8 mouse cellular contexts compared by ENCODE assay signal in genomic region chr3:154819684-154820083, GRCm38 (mm10).
A peak's percentile ranks its signal among the peaks of the same experiment; 100 is the strongest.
DNase-seq lines count a peak whose midpoint lies in the region; ATAC-seq and TF ChIP-seq lines count a peak whose summit lies in the region.
"Not testable (repeated sequence)": the region's sequence is repeated elsewhere in the genome, so short reads cannot be mapped to it uniquely, and the experiment has no call there.

No protein-coding gene starts in this region.

- peak; percentile 75; the same call in 1 of the 2 replicates for ATAC-seq in kidney, embryonic 16.5 days (ENCODE audit: low FRiP score, low TSS enrichment)
- 0 out of 2 replicates have a peak, but pooled peaks have one; percentile 36 for ATAC-seq in liver, embryonic 11.5 days (replicated peaks; ENCODE audit: low FRiP score)

- DNase-seq in ES-CJ7 (ENCODE audit: low read depth, low spot score) = peak; percentile 74
- peak; percentile 65 for DNase-seq in adrenal gland, postnatal 14 days
- DNase-seq in embryo, embryonic 11 days = peak; percentile 82
- peak; percentile 40 for DNase-seq in heart, adult 11 months
- DNase-seq in liver, embryonic 11.5 days (ENCODE audit: low spot score) = peak; percentile 49
- peak; percentile 54 for DNase-seq in thymus, postnatal 4 days

- not testable (repeated sequence) for H3K79me2 ChIP-seq in myocyte (ENCODE audit: control insufficient read depth, insufficient read depth)

- not testable (repeated sequence) for H3K27me3 ChIP-seq in kidney, embryonic 16.5 days (ENCODE audit: insufficient read depth, low read length); liver, embryonic 11.5 days (replicated peaks; ENCODE audit: control insufficient read depth, insufficient read depth, low read length); myocyte (ENCODE audit: control insufficient read depth, insufficient read depth, insufficient read length)

- H3ac ChIP-seq in myocyte (ENCODE audit: control insufficient read depth, insufficient read length) = not testable (repeated sequence)

- H3K36me3 ChIP-seq in kidney, embryonic 16.5 days (ENCODE audit: insufficient read depth, low read length); liver, embryonic 11.5 days (ENCODE audit: control insufficient read depth, insufficient read depth, low read length); myocyte (ENCODE audit: control insufficient read depth, insufficient read depth): not testable (repeated sequence)

- H3K4me1 ChIP-seq in kidney, embryonic 16.5 days (ENCODE audit: insufficient read depth, low read length); liver, embryonic 11.5 days (replicated peaks; ENCODE audit: control insufficient read depth, insufficient read depth, low read length): not testable (repeated sequence)

- not testable (repeated sequence) for H3K9ac ChIP-seq in kidney, embryonic 16.5 days (replicated peaks; ENCODE audit: low read length); liver, embryonic 11.5 days (ENCODE audit: low read depth, low read length)

- not testable (repeated sequence) for H3K27ac ChIP-seq in kidney, embryonic 16.5 days (ENCODE audit: low read length); liver, embryonic 11.5 days (ENCODE audit: low read depth, low read length)

- TF ChIP-seq POLR2A in myocyte (IDR thresholded peaks at IDR 0.05; ENCODE audit: insufficient read length, low read depth) = not testable (repeated sequence)

- WGBS in kidney, embryonic 16.5 days = 13% methylated on average over 5 of the region's 5 CpGs
- 17% methylated on average over 5 of the region's 5 CpGs for WGBS in liver, embryonic 11.5 days

- not testable (repeated sequence) for H3K4me3 ChIP-seq in kidney, embryonic 16.5 days (ENCODE audit: low read length); liver, embryonic 11.5 days (ENCODE audit: low read depth, low read length); myocyte

- not testable (repeated sequence) for H3K4me2 ChIP-seq in kidney, embryonic 16.5 days (replicated peaks; ENCODE audit: low read depth, low read length); liver, embryonic 11.5 days; myocyte (ENCODE audit: low read depth)

- H3K9me3 ChIP-seq in kidney, embryonic 16.5 days (ENCODE audit: low read length); liver, embryonic 11.5 days (ENCODE audit: control insufficient read depth, low read length): not testable (repeated sequence)

TF ChIP-seq in myocyte, 11 proteins besides CTCF, POLR2A, EP300 and RAD21:
- TF ChIP-seq MAX (IDR thresholded peaks at IDR 0.05; ENCODE audit: low read depth) (peak; percentile 15), REST (IDR thresholded peaks at IDR 0.05; ENCODE audit: insufficient read depth, insufficient read length) (peak; percentile 75)
